Mouse (Mus musculus) retina, adult 2 months (tissue): ENCODE measurements at regions not wholly inside any gene's neighbourhood (a gene's known extent, or its start where the extent isn't known, plus 50 kb on each side); places are given as distances from the start of the nearest gene placed in this dataset.

Experiments used
- DNase-seq: peaks from one replicate; pipeline ENCODE4 v3.0.0-alpha.2; 2012; ENCODE audit warnings: low read depth, low spot score

DNA sequence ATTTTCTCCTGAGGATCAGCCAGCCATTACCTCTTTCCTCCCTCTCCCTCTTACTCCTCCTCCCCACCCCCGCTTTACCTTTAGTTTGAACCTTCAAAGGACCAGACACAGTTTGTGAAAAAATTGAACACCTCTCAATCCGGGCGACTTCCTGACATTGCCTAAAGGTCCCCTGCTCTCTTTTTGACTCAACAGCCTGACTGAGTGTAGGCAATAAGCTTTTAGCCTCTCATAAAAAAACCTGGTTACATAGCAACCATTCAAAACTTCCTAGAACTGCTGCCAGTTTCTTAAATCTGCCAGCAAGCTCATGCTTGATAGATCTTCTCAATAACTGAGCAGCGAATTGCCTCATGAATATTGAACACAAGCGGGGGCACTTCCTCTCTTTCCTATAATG is 71.7 kb downstream of the Zfp945 start:
- DNase-seq: no peak

DNA sequence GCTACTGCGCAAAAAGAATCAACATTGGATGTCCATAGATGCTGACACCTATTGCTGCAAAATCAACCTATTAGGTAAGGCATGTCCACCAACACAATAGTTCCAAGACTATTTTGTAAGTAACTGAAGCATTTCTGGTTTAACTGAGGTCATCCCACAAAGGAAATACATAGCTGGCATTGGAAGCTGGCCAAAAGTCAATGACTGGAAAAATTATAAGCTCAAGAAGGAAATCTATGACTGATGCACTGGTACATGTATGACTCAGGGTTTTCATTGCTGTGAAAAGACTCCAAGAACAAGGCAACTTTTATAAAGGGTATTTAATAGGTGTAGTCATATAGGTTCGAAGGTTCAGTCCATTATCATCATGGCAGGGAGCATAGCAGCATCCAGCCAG is 82.5 kb downstream of the Zfp945 start:
- no peak for DNase-seq

DNA sequence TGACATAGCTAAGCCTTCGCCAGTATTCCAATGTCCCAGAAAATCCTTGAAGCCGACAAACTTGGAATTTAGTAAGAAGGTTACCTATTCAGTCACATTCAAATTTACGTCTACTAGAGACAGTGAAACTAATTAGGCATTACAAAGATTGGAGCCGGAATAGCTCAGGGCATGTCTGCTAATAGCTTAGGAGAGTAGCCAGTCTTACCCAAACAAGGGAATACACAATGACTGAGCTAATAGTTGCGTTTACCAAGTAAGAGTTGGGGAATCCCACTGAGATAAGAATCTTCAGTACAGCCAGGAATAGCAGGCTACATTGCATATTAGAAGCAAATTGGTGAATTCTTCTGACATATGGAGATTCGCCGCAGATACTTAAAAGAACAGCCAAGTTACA is 121.2 kb downstream of the Zfp945 start:
- no peak for DNase-seq

DNA sequence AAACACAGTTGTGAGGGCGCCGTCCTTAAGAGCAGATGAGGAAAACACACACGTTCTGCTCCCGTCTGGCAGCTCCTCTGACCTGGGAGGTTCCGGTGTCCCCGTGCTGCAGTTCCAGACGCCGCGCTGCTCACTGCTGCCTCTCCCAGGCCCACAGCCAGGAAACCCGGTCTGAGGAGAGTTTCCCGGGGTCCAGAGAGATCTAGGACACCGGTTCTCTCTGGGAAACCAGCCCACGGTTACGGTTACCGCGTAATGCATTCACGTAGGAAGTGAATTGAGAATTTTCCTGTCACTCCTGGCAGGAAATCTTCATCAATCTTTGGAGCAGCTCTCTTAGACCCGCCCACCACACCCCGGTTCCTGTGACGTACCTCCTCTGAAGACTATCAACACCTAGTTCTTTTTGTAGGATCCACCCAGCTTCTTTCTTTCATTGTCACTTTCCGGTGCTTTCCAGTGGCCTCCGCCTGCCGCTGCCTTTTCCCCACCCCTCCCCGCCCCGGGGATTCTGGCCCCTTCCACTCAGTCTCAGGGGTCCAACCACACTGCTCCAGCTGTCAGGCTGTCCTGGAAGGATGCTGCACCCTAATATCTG is 127.3 kb downstream of the Zfp945 start:
- DNase-seq: peak; percentile 18

DNA sequence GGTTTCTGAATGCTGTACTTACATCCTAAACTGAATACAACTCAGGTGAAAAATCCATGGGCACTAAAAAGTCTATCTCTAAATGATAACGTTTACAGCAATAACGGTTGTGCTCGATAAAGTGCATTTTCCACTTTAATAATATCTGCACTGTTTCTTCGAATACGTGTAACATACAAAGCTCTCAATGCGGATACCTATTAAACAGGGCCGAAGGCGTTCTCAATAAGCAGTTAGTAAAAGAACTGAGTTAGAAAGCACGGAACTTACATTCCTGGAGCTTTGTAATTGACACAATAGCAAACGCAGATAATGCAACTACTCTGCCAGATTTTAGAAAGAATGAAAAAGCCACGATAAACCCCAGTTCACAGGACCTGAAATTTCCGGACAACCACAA is 127.8 kb downstream of the Zfp945 start:
- DNase-seq: no peak

DNA sequence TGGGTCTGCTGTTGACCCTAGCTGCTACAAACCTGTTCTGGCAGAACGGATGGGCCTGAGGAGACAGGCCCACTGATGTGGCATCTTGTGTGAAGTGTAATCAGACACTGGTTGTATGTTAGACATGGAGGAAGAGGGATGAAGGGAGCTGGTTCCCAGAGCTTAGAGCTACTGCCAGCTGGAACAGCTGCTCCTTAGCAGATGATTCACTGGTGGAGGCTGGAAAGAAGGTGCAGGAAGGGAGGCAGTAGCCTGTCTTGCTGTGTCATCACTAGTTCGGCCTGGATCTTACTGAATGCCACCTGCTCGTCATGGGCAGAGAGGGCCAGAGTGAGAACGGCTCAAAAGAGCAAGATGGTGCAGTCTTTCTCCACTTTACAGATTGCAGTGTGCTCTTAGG is 130.6 kb downstream of the Zfp945 start:
- no peak for DNase-seq
